Mouse (Mus musculus) midbrain, postnatal 0 days (tissue): ENCODE measurements around the gene Cpa4. TPM values are rescaled to one million over a fixed set of nuclear protein-coding genes. Genes with fewer than 3 reads are reported as not detected.

Experiments used
- ATAC-seq: fragments of 200-750 bp; cut with Nextera tagmentation; 2 replicates; pipeline ENCODE4 v1.8.0; 2017; ENCODE audit warnings: moderate number of reproducible peaks, mild to moderate bottlenecking, moderate TSS enrichment, moderate library complexity; ENCODE audit not compliant: low FRiP score
- DNase-seq: peaks from one replicate; pipeline ENCODE4 v3.0.0-alpha.2; 2015; ENCODE audit warnings: low spot score
- H3K27ac ChIP-seq: fragments of 300-500 bp; sonication (generic); 2 replicates; pipeline ENCODE4 v1.5.1; 2014; ENCODE audit warnings: low read depth, mild to moderate bottlenecking, low read length, mixed read lengths
- H3K27me3 ChIP-seq: fragments of 300-500 bp; sonication (generic); 2 replicates; pipeline ENCODE4 v1.6.1; 2014; ENCODE audit warnings: low read length, control low read depth, mixed read lengths; ENCODE audit not compliant: insufficient read depth
- H3K36me3 ChIP-seq: fragments of 300-500 bp; sonication (generic); 2 replicates; pipeline ENCODE4 v1.6.1; 2014; ENCODE audit warnings: low read length, control low read depth, mixed read lengths; ENCODE audit not compliant: insufficient read depth
- H3K4me1 ChIP-seq: fragments of 300-500 bp; sonication (generic); 2 replicates; pipeline ENCODE4 v1.6.1; 2014; ENCODE audit warnings: mild to moderate bottlenecking, control low read depth, antibody characterized with exemption, low read length, mixed read lengths; ENCODE audit not compliant: insufficient read depth
- H3K4me2 ChIP-seq: fragments of 300-500 bp; sonication (generic); 2 replicates; pipeline ENCODE4 v1.6.1; 2014; ENCODE audit warnings: low read depth, mild to moderate bottlenecking, low read length, mixed read lengths; ENCODE audit not compliant: poor library complexity, severe bottlenecking
- H3K4me3 ChIP-seq: fragments of 300-500 bp; sonication (generic); 2 replicates; pipeline ENCODE4 v1.5.1; 2014; ENCODE audit warnings: low read depth, mild to moderate bottlenecking, low read length, moderate library complexity
- H3K9ac ChIP-seq: fragments of 300-500 bp; sonication (generic); replicated peaks from 2 replicates; pipeline ENCODE4 v1.6.1; 2014; ENCODE audit warnings: mild to moderate bottlenecking, low read length, moderate library complexity, mixed read lengths; ENCODE audit not compliant: poor library complexity, severe bottlenecking
- H3K9me3 ChIP-seq: fragments of 300-500 bp; sonication (generic); 2 replicates; pipeline ENCODE4 v1.6.1; 2016; ENCODE audit warnings: low read length, control low read depth
- CTCF ChIP-seq: IDR thresholded peaks from 2 replicates; pipeline ENCODE4 v1.5.1; 2016; ENCODE audit warnings: antibody characterized with exemption, mild to moderate bottlenecking
- WGBS: fragments of 180-500 bp; shearing (Covaris S2); extraction: QIAGEN DNeasy Blood & Tissue Kit; methylation state at CpG from one replicate; pipeline ENCODE4 v1.1.7; 2014; 5-methylcytosine and 5-hydroxymethylcytosine counted together
- polyA plus RNA-seq: library from polyadenylated mRNA; unstranded; fragments of >200 nt; fragmentation: Nextera tagmentation; extraction: Ambion mirVana; gene quantifications from 2 replicates; pipeline ENCODE4 v1.2.1, GENCODE M21; 2015
- total RNA-seq: library from RNA; depleted of rRNA; stranded (reverse); fragments of >200 nt; gene quantifications from 2 replicates; pipeline ENCODE4 v1.2.3, GENCODE M21; 2014

The Cpa4 gene
- total and polyA plus RNA-seq, 2 experiments from 2014 or later: 0.49 to 0.75 TPM

- ATAC-seq (no peak), DNase-seq (no peak)
- no peak overlapping the region for H3K4me2 ChIP-seq
- TF ChIP-seq CTCF: no peak
- no peaks in the 10 kb centered on the region for H3K27me3 ChIP-seq
- 60% methylated on average over 5 of the region's 5 CpGs for WGBS
- no peak overlapping the region for H3K4me3 ChIP-seq
- no peaks in the 10 kb centered on the region for H3K4me1 ChIP-seq
- H3K9ac ChIP-seq: no peak overlapping the region
- no peaks in the 10 kb centered on the region for H3K9me3 ChIP-seq
- no peaks in the 10 kb centered on the region for H3K36me3 ChIP-seq
- no peak overlapping the region for H3K27ac ChIP-seq
Measured at GRCm38 (mm10) chr6:30591851-30592404, 23.8 kb downstream of the Cpa4 start.

GRCm38 (mm10) chr6:30592417-30592974 is 24.3 kb downstream of the Cpa4 start:
- no peak for TF ChIP-seq CTCF
- H3K36me3 ChIP-seq: no peaks in the 10 kb centered on the region
- no peak overlapping the region for H3K27ac ChIP-seq
- H3K4me1 ChIP-seq: no peaks in the 10 kb centered on the region
- H3K4me2 ChIP-seq: no peak overlapping the region
- H3K9me3 ChIP-seq: no peaks in the 10 kb centered on the region
- ATAC-seq (no peak), DNase-seq (peak; percentile 30)
- H3K9ac ChIP-seq: no peak overlapping the region
- H3K4me3 ChIP-seq: no peak overlapping the region
- no peaks in the 10 kb centered on the region for H3K27me3 ChIP-seq
- 35% methylated on average over 10 of the region's 10 CpGs for WGBS

DNA sequence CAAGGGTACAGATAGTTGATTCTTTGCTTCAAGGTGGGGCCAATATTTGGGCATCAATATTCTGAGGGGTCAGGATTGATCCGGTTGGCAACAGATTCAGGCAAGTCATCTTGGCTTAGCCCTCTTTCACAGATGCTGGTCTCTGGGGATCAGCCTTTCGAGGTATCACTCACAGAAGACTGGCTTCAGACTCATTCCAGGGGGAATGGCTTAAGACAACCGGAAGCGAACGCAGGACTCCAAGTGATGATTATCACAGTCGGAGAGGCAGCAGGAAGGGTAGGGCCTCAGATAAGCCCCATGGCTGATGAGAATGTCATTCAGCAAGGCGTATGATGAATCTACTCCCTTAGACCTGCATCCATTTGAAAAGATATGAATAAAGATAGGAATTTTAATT is 26.2 kb downstream of the Cpa4 start:
- H3K4me2 ChIP-seq: no peak overlapping the region
- no peak for TF ChIP-seq CTCF
- no peak overlapping the region for H3K4me3 ChIP-seq
- DNase-seq (no peak), ATAC-seq (no peak)
- WGBS: 70% methylated on average over 7 of the region's 7 CpGs
- no peaks in the 10 kb centered on the region for H3K4me1 ChIP-seq
- no peaks in the 10 kb centered on the region for H3K9me3 ChIP-seq
- H3K27me3 ChIP-seq: no peaks in the 10 kb centered on the region
- no peak overlapping the region for H3K9ac ChIP-seq
- H3K36me3 ChIP-seq: no peaks in the 10 kb centered on the region
- no peak overlapping the region for H3K27ac ChIP-seq

- WGBS: 80% methylated on average over 8 of the region's 8 CpGs
- no peaks in the 10 kb centered on the region for H3K4me1 ChIP-seq
- TF ChIP-seq CTCF: no peak
- no peaks in the 10 kb centered on the region for H3K27me3 ChIP-seq
- ATAC-seq (no peak), DNase-seq (no peak)
- no peak overlapping the region for H3K4me2 ChIP-seq
- no peak overlapping the region for H3K9ac ChIP-seq
- H3K36me3 ChIP-seq: no peaks in the 10 kb centered on the region
- H3K9me3 ChIP-seq: no peaks in the 10 kb centered on the region
- H3K27ac ChIP-seq: no peak overlapping the region
- H3K4me3 ChIP-seq: no peak overlapping the region
Measured at GRCm38 (mm10) chr6:30596230-30596898, 28.2 kb downstream of the Cpa4 start.

- H3K4me3 ChIP-seq: no peak overlapping the region
- DNase-seq (no peak), ATAC-seq (no peak)
- no peaks in the 10 kb centered on the region for H3K27me3 ChIP-seq
- H3K36me3 ChIP-seq: no peaks in the 10 kb centered on the region
- H3K4me2 ChIP-seq: no peak overlapping the region
- no peaks in the 10 kb centered on the region for H3K4me1 ChIP-seq
- H3K9ac ChIP-seq: no peak overlapping the region
- TF ChIP-seq CTCF: no peak
- no peaks in the 10 kb centered on the region for H3K9me3 ChIP-seq
- WGBS: 79% methylated on average over 3 of the region's 3 CpGs
- H3K27ac ChIP-seq: no peak overlapping the region
Measured at GRCm38 (mm10) chr6:30600033-30600432, 31.9 kb downstream of the Cpa4 start.

GRCm38 (mm10) chr6:30600995-30601394 is 32.8 kb downstream of the Cpa4 start:
- no peaks in the 10 kb centered on the region for H3K36me3 ChIP-seq
- H3K4me3 ChIP-seq: no peak overlapping the region
- H3K9ac ChIP-seq: no peak overlapping the region
- H3K27ac ChIP-seq: no peak overlapping the region
- no peaks in the 10 kb centered on the region for H3K9me3 ChIP-seq
- 65% methylated on average over 1 of the region's 1 CpGs for WGBS
- H3K4me2 ChIP-seq: no peak overlapping the region
- DNase-seq (no peak), ATAC-seq (no peak)
- TF ChIP-seq CTCF: no peak
- H3K27me3 ChIP-seq: no peaks in the 10 kb centered on the region
- no peaks in the 10 kb centered on the region for H3K4me1 ChIP-seq
